ENCODE assay signal across 18 mouse cellular contexts in genomic region chr9:103326449-103326848, GRCm38 (mm10). TPM values are rescaled to one million over a fixed set of nuclear protein-coding genes. Genes with fewer than 3 reads are reported as not detected.
DNase-seq lines count a peak whose midpoint lies in the region; ATAC-seq and TF ChIP-seq lines count a peak whose summit lies in the region.
"Had no signal": no experiment of that assay in that cellular context is flagged by ENCODE, and none has a peak within 500 bp of the region (broad histone marks: within the 10 kb centered on the region; RNA-seq: fewer than 3 reads in every experiment).

No protein-coding gene starts in this region.

- H3K4me3 ChIP-seq in lung, embryonic 14.5 days (ENCODE audit: low read depth, low read length) = no peak overlapping the region
- H3K4me3 ChIP-seq: forebrain, embryonic 13.5 days; limb, embryonic 12.5 days; midbrain, embryonic 15.5 days had no signal

- 78% methylated on average over 9 of the region's 9 CpGs for WGBS in lung, embryonic 14.5 days

- no peaks in the 10 kb centered on the region for H3K4me1 ChIP-seq in lung, embryonic 14.5 days (ENCODE audit: insufficient read depth)
- H3K4me1 ChIP-seq: forebrain, embryonic 13.5 days; limb, embryonic 12.5 days; midbrain, embryonic 15.5 days had no signal

- H3K27ac ChIP-seq in lung, embryonic 14.5 days (ENCODE audit: low read depth) = no peak overlapping the region; the same call in 1 of the 2 replicates
- H3K27ac ChIP-seq: forebrain, embryonic 13.5 days; limb, embryonic 12.5 days; midbrain, embryonic 15.5 days had no signal

- H3K36me3 ChIP-seq in lung, embryonic 14.5 days (ENCODE audit: insufficient read depth) = peaks cover 90% of the 10 kb centered on the region

- H3K9me3 ChIP-seq in lung, embryonic 14.5 days (ENCODE audit: low read depth, low read length) = no peaks in the 10 kb centered on the region
- H3K9me3 ChIP-seq: forebrain, embryonic 13.5 days; limb, embryonic 12.5 days; midbrain, embryonic 15.5 days had no signal

- H3K9ac ChIP-seq in lung, embryonic 14.5 days = no peak overlapping the region
- H3K9ac ChIP-seq: forebrain, embryonic 13.5 days; limb, embryonic 12.5 days; midbrain, embryonic 15.5 days had no signal

- H3K4me2 ChIP-seq in lung, embryonic 14.5 days = no peak overlapping the region
- H3K4me2 ChIP-seq: forebrain, embryonic 13.5 days; limb, embryonic 12.5 days; midbrain, embryonic 15.5 days had no signal

- ATAC-seq in lung, embryonic 14.5 days (ENCODE audit: insufficient read depth) = peak; percentile 41; the same call in 1 of the 2 replicates
- ATAC-seq in erythroid progenitor cell, adult 5-6 weeks (replicated peaks; ENCODE audit: low FRiP score, poor library complexity, severe bottlenecking) = peak; percentile 98
- 0 out of 2 replicates have a peak, but pooled peaks have one; percentile 33 for ATAC-seq in megakaryocyte, adult 5-6 weeks (ENCODE audit: poor library complexity, severe bottlenecking)
- ATAC-seq: forebrain, embryonic 13.5 days; inflammation-experienced regulatory T-cells, adult 6 months; midbrain, embryonic 15.5 days had no signal

- H3K27me3 ChIP-seq in lung, embryonic 14.5 days (ENCODE audit: insufficient read depth, low read length) = no peaks in the 10 kb centered on the region
- H3K27me3 ChIP-seq: CH12.LX; forebrain, embryonic 13.5 days; limb, embryonic 12.5 days; midbrain, embryonic 15.5 days had no signal

- DNase-seq in lung, embryonic 14.5 days = no peak
- no peak for DNase-seq in lung, postnatal 36 days
- DNase-seq in c-Kit-positive CD71-negative TER-119-negative erythroid progenitor cells, embryonic 14.5 days (ENCODE audit: low read depth) = peak; percentile 16
- no peak for DNase-seq in urinary bladder, postnatal 10 days (ENCODE audit: low spot score)
- no peak for DNase-seq in right cerebral cortex, adult 18-20 months
- DNase-seq in adrenal gland, postnatal 25 days = no peak
- DNase-seq: cerebellum, postnatal 14 days; heart, postnatal 4 days; kidney, postnatal 10 days; retina, postnatal 1 day had no signal

- no peak for TF ChIP-seq CTCF in lung, embryonic 14.5 days (IDR thresholded peaks at IDR 0.05; ENCODE audit: low read depth)

RNA-seq across cellular contexts. Expression of gene Topbp1, which starts 21.4 kb away (rescaled TPM):
- polyA plus RNA-seq in lung, embryonic 14.5 days (2014; fragmentation: Nextera tagmentation; extraction: Ambion mirVana) = 96.5 and 103 TPM in 2 replicates
- 162 and 228 TPM in 2 replicates for total RNA-seq in erythroid progenitor cell, adult 5-6 weeks (2015; ENCODE audit: low replicate concordance)
- 128 and 142 TPM in 2 replicates for total RNA-seq in erythroid progenitor cell, adult 5-6 weeks (2017; ENCODE audit: low replicate concordance)
- total RNA-seq in megakaryocyte, adult 5-6 weeks (2015) = 111 and 113 TPM in 2 replicates
- 130 and 151 TPM in 2 replicates for total RNA-seq in megakaryocyte, adult 5-6 weeks (2017)
- total RNA-seq in adrenal gland, postnatal 25 days (2021) = 34.1 and 40.1 TPM in 2 replicates

RNA-seq across cellular contexts. Expression of gene 1300017J02Rik, which starts 21.6 kb away (rescaled TPM):
- polyA plus RNA-seq in lung, embryonic 14.5 days (2014; fragmentation: Nextera tagmentation; extraction: Ambion mirVana) = 0.51 and 0.78 TPM in 2 replicates
- total RNA-seq in erythroid progenitor cell, adult 5-6 weeks (2015; ENCODE audit: low replicate concordance) = 185 and 265 TPM in 2 replicates
- total RNA-seq in erythroid progenitor cell, adult 5-6 weeks (2017; ENCODE audit: low replicate concordance) = 172 and 265 TPM in 2 replicates
- total RNA-seq in megakaryocyte, adult 5-6 weeks (2015) = 0.89 and 2.3 TPM in 2 replicates
- 1.7 and 2.4 TPM in 2 replicates for total RNA-seq in megakaryocyte, adult 5-6 weeks (2017)
- total RNA-seq in adrenal gland, postnatal 25 days (2021) = 0.82 and 4.6 TPM in 2 replicates
- total RNA-seq: gastrocnemius, adult 18-20 months had no signal
- polyA plus RNA-seq: inflammation-experienced regulatory T-cells, adult 6 months had no signal

RNA-seq across cellular contexts. Expression of gene Cdv3, which starts 39.2 kb away (rescaled TPM):
- polyA plus RNA-seq in lung, embryonic 14.5 days (2014; fragmentation: Nextera tagmentation; extraction: Ambion mirVana) = 92.0 and 93.4 TPM in 2 replicates
- total RNA-seq in erythroid progenitor cell, adult 5-6 weeks (2015; ENCODE audit: low replicate concordance) = 71.7 and 73.2 TPM in 2 replicates
- 92.0 and 94.8 TPM in 2 replicates for total RNA-seq in erythroid progenitor cell, adult 5-6 weeks (2017; ENCODE audit: low replicate concordance)
- 68.3 and 69.7 TPM in 2 replicates for total RNA-seq in megakaryocyte, adult 5-6 weeks (2015)
- total RNA-seq in megakaryocyte, adult 5-6 weeks (2017) = 111 and 118 TPM in 2 replicates
- total RNA-seq in adrenal gland, postnatal 25 days (2021) = 193 and 227 TPM in 2 replicates

Comparison
In these comparisons a context has a peak if more than half of its experiments do, and no peak if none do; other contexts are left out.
1. ATAC-seq: peak in every context shown above with its lines; median percentile 98 in erythroid progenitor cell, adult 5-6 weeks; 41 in lung, embryonic 14.5 days; 33 in megakaryocyte, adult 5-6 weeks.
2. RNA of gene 1300017J02Rik, which starts 21.6 kb away (total RNA-seq): 172 to 265 TPM in erythroid progenitor cell, adult 5-6 weeks; 0.89 to 2.4 TPM in megakaryocyte, adult 5-6 weeks and 0.82 to 4.6 TPM in adrenal gland, postnatal 25 days; every median in the first group is over 10 times any median in the second.